Mouse (Mus musculus) heart, postnatal 36 days (tissue): ENCODE measurements around the gene Pnkd. TPM values are rescaled to one million over a fixed set of nuclear protein-coding genes. Genes with fewer than 3 reads are reported as not detected.

Source experiments
- DNase-seq, 2 experiments: peaks; one replicate each; pipeline ENCODE4 v3.0.0; 2021 to 2022
- intact Hi-C: fragments of 180-260 bp; cut with DNase I; formaldehyde crosslinking; loops from one replicate; pipeline ENCODE4 v1.15.1; 2025
- total RNA-seq, 2 experiments: library from RNA; stranded (reverse); gene quantifications; 2 replicates each; pipeline ENCODE4 v1.2.3; 2021

Gene Pnkd
- total RNA-seq, 2 experiments from 2014 or later = 145 to 159 TPM

- intact Hi-C loops = no loop called here
- DNase-seq = no peak
These were observed 10.2 kb downstream of the Pnkd start for GRCm38 (mm10) chr1:74294733-74295455.

GRCm38 (mm10) chr1:74295456-74296171 is 10.9 kb downstream of the Pnkd start:
- intact Hi-C loops = no loop called here
- peak; percentile 90 to 93 for DNase-seq

GRCm38 (mm10) chr1:74296477-74296876 is 11.7 kb downstream of the Pnkd start:
- no peak for DNase-seq

GRCm38 (mm10) chr1:74297269-74297668 is 12.5 kb downstream of the Pnkd start:
- intact Hi-C loops = no loop called here
- DNase-seq = peak; percentile 47 to 61

More at GRCm38 (mm10) chr1:74296477-74296876, 11.7 kb downstream of the Pnkd start:
- intact Hi-C loops = no loop called here

- intact Hi-C loops = no loop called here
- no peak for DNase-seq
These were observed 13.5 kb downstream of the Pnkd start for GRCm38 (mm10) chr1:74298157-74298750.

- peak; percentile 56 to 65 for DNase-seq
- intact Hi-C loops = no loop called here
These were observed 14.3 kb downstream of the Pnkd start for GRCm38 (mm10) chr1:74298996-74299395.

GRCm38 (mm10) chr1:74300347-74301110 is 15.8 kb downstream of the Pnkd start:
- intact Hi-C loops = no loop called here

GRCm38 (mm10) chr1:74302229-74302628 is 17.5 kb downstream of the Pnkd start:
- no peak for DNase-seq
- intact Hi-C loops = no loop called here

More at GRCm38 (mm10) chr1:74300347-74301110, 15.8 kb downstream of the Pnkd start:
- no peak for DNase-seq

GRCm38 (mm10) chr1:74302835-74303234 is 18.1 kb downstream of the Pnkd start:
- DNase-seq = no peak
- intact Hi-C loops = no loop called here

- intact Hi-C loops = loop anchor here (2.0 kb wide), 1 partner anchor 19 kb away; the partner anchor contains the start of genes Aamp and Pnkd
- peak; percentile 85 to 92 for DNase-seq
These were observed 19.0 kb downstream of the Pnkd start for GRCm38 (mm10) chr1:74303509-74304338.

GRCm38 (mm10) chr1:74304339-74304790 is 19.6 kb downstream of the Pnkd start:
- no peak for DNase-seq
- intact Hi-C loops = loop anchor here (2.0 kb wide), 1 partner anchor 20 kb away; the partner anchor contains the start of genes Aamp and Pnkd

GRCm38 (mm10) chr1:74304946-74305345 is 20.2 kb downstream of the Pnkd start:
- intact Hi-C loops = loop anchor here (2.0 kb wide), 1 partner anchor 20 kb away; the partner anchor contains the start of genes Aamp and Pnkd
- DNase-seq = no peak

- intact Hi-C loops = loop anchor here (2.0 kb wide), 1 partner anchor 21 kb away; the partner anchor contains the start of genes Aamp and Pnkd
- no peak for DNase-seq
These were observed 20.8 kb downstream of the Pnkd start, which contains the start of gene Tmbim1 for GRCm38 (mm10) chr1:74305522-74305921. TSS of gene Tmbim1 (minus strand) at chr1:74305622.

- DNase-seq = no peak
- intact Hi-C loops = loop anchor here (2.0 kb wide), 1 partner anchor 14 kb away; no protein-coding TSS in a partner anchor
These were observed 22.4 kb downstream of the Pnkd start for GRCm38 (mm10) chr1:74307146-74307545.

- intact Hi-C loops = no loop called here
- DNase-seq = no peak
These were observed 23.6 kb downstream of the Pnkd start for GRCm38 (mm10) chr1:74308001-74308964.

- intact Hi-C loops = no loop called here
- no peak for DNase-seq
These were observed 25.0 kb downstream of the Pnkd start for GRCm38 (mm10) chr1:74309767-74310166.

- DNase-seq = peak in 1 of 2 experiments; percentile 56
- intact Hi-C loops = loop anchor here (1.0 to 2.0 kb wide), 3 partner anchors 24 to 139 kb away; partner anchors contain the start of gene Catip
These were observed 28.4 kb downstream of the Pnkd start for GRCm38 (mm10) chr1:74313049-74313692.
